Mouse (Mus musculus): ENCODE measurements around the gene Maml3. TPM values are rescaled to one million over a fixed set of nuclear protein-coding genes. Genes with fewer than 3 reads are reported as not detected.

The Maml3 gene
- total RNA-seq, 2 experiments from 2014 or later: 7.4 to 8.5 TPM

- no peak for DNase-seq (ENCODE audit: low spot score in 2 of 2)
Observed at GRCm38 (mm10) chr3:52091261-52091797, 13.5 kb downstream of the Maml3 start.

GRCm38 (mm10) chr3:52090230-52090873 lies 14.5 kb downstream of the Maml3 start:
- no peak for DNase-seq (ENCODE audit: low spot score in 2 of 2)

- peak; percentile 80 to 90 for DNase-seq (ENCODE audit: low spot score in 2 of 2)
Observed at GRCm38 (mm10) chr3:52088458-52089341, 16.2 kb downstream of the Maml3 start.

GRCm38 (mm10) chr3:52087636-52088280 lies 17.1 kb downstream of the Maml3 start:
- DNase-seq (ENCODE audit: low spot score in 2 of 2): peak in 1 of 2 experiments; percentile 11

GRCm38 (mm10) chr3:52078763-52079162 lies 26.1 kb downstream of the Maml3 start:
- DNase-seq (ENCODE audit: low spot score in 2 of 2): no peak

GRCm38 (mm10) chr3:52073959-52074358 lies 30.9 kb downstream of the Maml3 start:
- no peak for DNase-seq (ENCODE audit: low spot score in 2 of 2)

- DNase-seq (ENCODE audit: low spot score in 2 of 2): no peak
Observed at GRCm38 (mm10) chr3:52071996-52072395, 32.9 kb downstream of the Maml3 start.

- DNase-seq (ENCODE audit: low spot score in 2 of 2): no peak
Observed at GRCm38 (mm10) chr3:52070163-52070478, 34.8 kb downstream of the Maml3 start.

DNA sequence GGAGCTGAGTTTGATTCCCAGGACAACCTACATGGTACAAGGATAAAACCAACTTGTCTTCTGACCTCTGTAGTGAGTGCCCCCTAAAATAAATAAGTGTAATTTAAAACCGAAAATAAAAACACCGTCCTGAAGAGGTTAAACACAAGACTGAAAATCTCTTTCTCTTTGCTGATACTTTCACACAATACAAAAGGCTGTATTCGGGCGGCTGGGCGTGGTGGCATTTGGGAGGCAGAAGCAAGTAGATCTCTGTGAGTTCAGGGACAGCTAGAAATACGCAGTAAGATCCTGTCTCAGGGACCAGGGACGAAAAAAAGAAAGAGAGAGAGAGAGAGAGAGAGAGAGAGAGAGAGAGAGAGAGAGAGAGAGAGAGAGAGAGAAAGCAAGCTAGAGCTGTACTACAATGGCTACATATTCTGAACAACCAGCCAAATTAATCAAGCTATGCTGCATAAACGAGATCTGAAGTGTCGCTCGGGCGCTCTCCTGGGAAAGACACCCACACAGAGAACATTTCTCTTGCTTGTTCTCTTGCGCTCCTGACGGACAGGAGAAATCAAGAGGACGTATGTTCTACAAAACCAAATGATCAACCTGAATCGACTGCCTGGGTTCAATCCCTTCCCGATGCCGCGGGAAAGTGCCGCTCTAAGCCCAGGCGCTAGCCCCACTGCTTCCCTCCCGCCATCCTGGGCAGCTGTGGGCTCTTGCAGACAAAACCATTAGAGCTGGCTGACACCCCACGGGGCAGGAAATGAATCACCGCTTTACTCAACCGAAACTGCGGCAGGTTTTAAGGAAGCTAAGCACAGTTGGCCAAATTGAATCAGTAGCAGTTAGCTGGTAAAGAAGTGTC lies 35.3 kb downstream of the Maml3 start:
- peak; percentile 38 to 44 for DNase-seq (ENCODE audit: low spot score in 2 of 2)

- no peak for DNase-seq (ENCODE audit: low spot score in 2 of 2)
Observed at GRCm38 (mm10) chr3:52068885-52069284, 36.0 kb downstream of the Maml3 start.

DNA sequence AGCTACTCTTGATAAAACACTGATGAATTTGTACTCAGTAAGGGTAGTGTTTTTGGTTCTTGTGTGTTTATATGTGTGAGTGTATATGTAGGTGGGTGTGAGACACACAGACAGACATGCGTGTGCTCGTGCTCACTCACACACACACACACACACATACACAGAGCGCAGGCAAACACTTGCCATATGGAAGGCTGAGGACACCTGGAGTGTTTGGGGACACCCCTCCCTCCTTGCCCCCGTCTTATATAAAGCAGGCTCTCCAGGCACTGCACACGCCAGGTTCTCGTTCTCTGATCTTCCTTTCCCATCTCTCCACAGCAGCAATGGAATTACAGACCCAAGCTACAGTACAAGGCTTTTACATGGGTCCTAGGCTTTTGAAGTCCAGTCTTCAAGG lies 37.7 kb downstream of the Maml3 start:
- no peak for DNase-seq (ENCODE audit: low spot score in 2 of 2)

DNA sequence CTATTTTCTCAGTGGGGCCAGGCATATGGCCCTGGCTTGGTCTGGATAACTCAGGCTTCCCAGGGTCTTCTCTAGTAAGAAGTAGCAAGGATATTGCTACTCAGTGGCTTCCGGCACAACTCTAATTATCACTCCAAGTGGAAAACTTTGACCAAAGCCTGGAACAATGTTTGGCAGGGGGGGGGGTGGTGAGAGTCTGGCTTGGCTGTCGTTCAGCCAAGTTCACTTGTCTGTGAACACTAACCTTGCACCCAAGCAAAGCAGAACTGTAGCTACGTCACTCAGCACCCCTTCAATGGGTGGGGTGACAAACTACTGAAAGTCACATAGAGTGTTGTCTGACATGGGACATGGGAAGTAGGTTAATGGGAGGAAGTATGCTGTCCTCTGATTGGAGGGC lies 38.7 kb downstream of the Maml3 start:
- DNase-seq (ENCODE audit: low spot score in 2 of 2): no peak

DNA sequence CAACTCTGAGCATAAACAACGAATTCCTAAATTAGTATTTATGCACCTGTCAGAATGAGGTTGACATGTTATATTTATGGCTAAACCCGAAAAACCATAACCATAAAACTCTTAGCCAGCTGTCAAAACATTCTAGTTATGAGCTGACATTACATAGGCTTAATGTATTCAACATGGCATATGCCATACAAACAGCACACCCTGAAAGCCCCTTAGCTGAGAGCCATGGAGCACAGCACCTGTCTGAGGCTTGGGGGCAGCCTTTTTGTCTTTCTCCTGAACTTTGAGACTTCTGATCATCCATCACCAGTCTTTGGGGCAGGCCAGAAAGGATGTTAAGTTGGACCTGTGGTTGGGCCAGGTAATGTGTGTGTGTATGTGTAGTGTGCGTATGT lies 41.6 kb downstream of the Maml3 start:
- no peak for DNase-seq (ENCODE audit: low spot score in 2 of 2)

DNA sequence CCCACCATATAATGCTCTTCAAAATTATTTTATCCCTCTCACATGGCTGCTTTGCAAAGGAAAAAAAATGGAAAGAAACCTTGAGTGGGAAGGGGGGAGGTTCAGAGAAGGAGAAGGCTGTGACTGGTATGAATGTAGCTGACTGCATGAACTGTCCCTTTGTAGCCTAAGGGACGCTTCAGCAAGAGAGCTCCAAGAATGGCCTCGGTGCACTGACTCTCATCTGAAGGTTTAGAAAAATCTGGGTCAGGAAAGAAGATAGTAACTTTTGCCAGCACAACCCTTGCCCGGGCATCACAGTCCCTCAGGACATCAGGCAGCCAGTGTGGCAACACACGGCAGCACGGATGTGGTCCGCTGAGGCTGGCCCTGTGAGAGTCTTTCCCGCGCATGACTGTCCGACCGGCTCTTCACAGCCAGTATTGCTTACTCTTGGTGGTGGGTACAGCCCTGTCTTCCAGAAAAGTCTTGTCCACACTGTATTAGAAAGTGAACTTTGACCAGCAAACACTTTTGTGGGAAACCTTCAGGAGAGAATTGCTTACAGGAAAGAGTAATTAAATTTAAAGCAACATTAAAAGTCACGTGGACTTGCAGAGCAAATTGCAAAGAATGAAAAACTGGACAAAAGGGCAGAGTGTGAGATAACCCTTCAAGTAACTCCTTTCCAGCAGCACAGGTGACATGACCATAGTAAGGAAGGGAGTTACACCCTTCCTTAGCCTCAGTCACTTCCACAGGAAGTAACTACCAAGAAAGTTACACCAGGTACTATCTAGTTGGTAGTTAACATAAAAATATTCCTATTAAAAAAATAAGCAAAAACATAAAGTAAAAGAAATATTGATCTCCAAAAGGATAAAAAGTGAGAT lies 42.3 kb downstream of the Maml3 start:
- DNase-seq (ENCODE audit: low spot score in 2 of 2): no peak

GRCm38 (mm10) chr3:52061472-52062388 lies 43.1 kb downstream of the Maml3 start:
- no peak for DNase-seq (ENCODE audit: low spot score in 2 of 2)

- no peak for DNase-seq (ENCODE audit: low spot score in 2 of 2)
Observed at GRCm38 (mm10) chr3:52060886-52061285, 44.0 kb downstream of the Maml3 start.

- no peak for DNase-seq (ENCODE audit: low spot score in 2 of 2)
Observed at GRCm38 (mm10) chr3:52051801-52052200, 53.1 kb downstream of the Maml3 start.

GRCm38 (mm10) chr3:52048082-52048481 lies 56.8 kb downstream of the Maml3 start:
- no peak for DNase-seq (ENCODE audit: low spot score in 2 of 2)

- no peak for DNase-seq (ENCODE audit: low spot score in 2 of 2)
Observed at GRCm38 (mm10) chr3:52047537-52047936, 57.3 kb downstream of the Maml3 start.

Measured in layer of hippocampus, postnatal 14 days (tissue).